Mouse (Mus musculus): ENCODE measurements around the gene Me1. TPM values are rescaled to one million over a fixed set of nuclear protein-coding genes. Genes with fewer than 3 reads are reported as not detected.

Gene Me1
- total RNA-seq, 2 experiments from 2014 or later: 54.6 to 58.3 TPM

- no peak for DNase-seq (ENCODE audit: low spot score in 2 of 2)
- intact Hi-C loops (cut with DNase I): no loop called here
Measured at GRCm38 (mm10) chr9:86672907-86673472, 22.8 kb downstream of the Me1 start.

- intact Hi-C loops (cut with DNase I): no loop called here
Measured at GRCm38 (mm10) chr9:86668590-86669252, 27.0 kb downstream of the Me1 start.

GRCm38 (mm10) chr9:86667138-86667750, 28.5 kb downstream of the Me1 start:
- intact Hi-C loops (cut with DNase I): no loop called here
- no peak for DNase-seq (ENCODE audit: low spot score in 2 of 2)

More at GRCm38 (mm10) chr9:86668590-86669252, 27.0 kb downstream of the Me1 start:
- DNase-seq (ENCODE audit: low spot score in 2 of 2): no peak

GRCm38 (mm10) chr9:86661679-86662078, 34.1 kb downstream of the Me1 start:
- intact Hi-C loops (cut with DNase I): no loop called here
- peak; percentile 28 to 39 for DNase-seq (ENCODE audit: low spot score in 2 of 2)

- DNase-seq (ENCODE audit: low spot score in 2 of 2): peak; percentile 16 to 17
- intact Hi-C loops (cut with DNase I): no loop called here
Measured at GRCm38 (mm10) chr9:86661266-86661665, 34.5 kb downstream of the Me1 start.

- intact Hi-C loops (cut with DNase I): no loop called here
- DNase-seq (ENCODE audit: low spot score in 2 of 2): peak in 1 of 2 experiments; percentile 6
Measured at GRCm38 (mm10) chr9:86660327-86660726, 35.4 kb downstream of the Me1 start.

- DNase-seq (ENCODE audit: low spot score in 2 of 2): no peak
Measured at GRCm38 (mm10) chr9:86658347-86658746, 37.4 kb downstream of the Me1 start.

GRCm38 (mm10) chr9:86652194-86652593, 43.6 kb downstream of the Me1 start:
- DNase-seq (ENCODE audit: low spot score in 2 of 2): no peak
- intact Hi-C loops (cut with DNase I): no loop called here

More at GRCm38 (mm10) chr9:86658347-86658746, 37.4 kb downstream of the Me1 start:
- intact Hi-C loops (cut with DNase I): no loop called here

- DNase-seq (ENCODE audit: low spot score in 2 of 2): no peak
- intact Hi-C loops (cut with DNase I): no loop called here
Measured at GRCm38 (mm10) chr9:86651254-86651653, 44.5 kb downstream of the Me1 start.

GRCm38 (mm10) chr9:86650822-86651221, 44.9 kb downstream of the Me1 start:
- DNase-seq (ENCODE audit: low spot score in 2 of 2): no peak
- intact Hi-C loops (cut with DNase I): no loop called here

- intact Hi-C loops (cut with DNase I): no loop called here
- no peak for DNase-seq (ENCODE audit: low spot score in 2 of 2)
Measured at GRCm38 (mm10) chr9:86647931-86648550, 47.7 kb downstream of the Me1 start.

- intact Hi-C loops (cut with DNase I): no loop called here
Measured at GRCm38 (mm10) chr9:86646807-86647206, 48.9 kb downstream of the Me1 start.

GRCm38 (mm10) chr9:86643497-86643896, 52.3 kb downstream of the Me1 start:
- no peak for DNase-seq (ENCODE audit: low spot score in 2 of 2)
- intact Hi-C loops (cut with DNase I): no loop called here

More at GRCm38 (mm10) chr9:86646807-86647206, 48.9 kb downstream of the Me1 start:
- DNase-seq (ENCODE audit: low spot score in 2 of 2): no peak

GRCm38 (mm10) chr9:86638771-86639170, 57.0 kb downstream of the Me1 start:
- intact Hi-C loops (cut with DNase I): no loop called here
- DNase-seq (ENCODE audit: low spot score in 2 of 2): no peak

- DNase-seq (ENCODE audit: low spot score in 2 of 2): no peak
- intact Hi-C loops (cut with DNase I): no loop called here
Measured at GRCm38 (mm10) chr9:86631153-86631552, 64.6 kb downstream of the Me1 start.

- DNase-seq (ENCODE audit: low spot score in 2 of 2): no peak
- intact Hi-C loops (cut with DNase I): no loop called here
Measured at GRCm38 (mm10) chr9:86630352-86630931, 65.3 kb downstream of the Me1 start.

GRCm38 (mm10) chr9:86629379-86629778, 66.4 kb downstream of the Me1 start:
- intact Hi-C loops (cut with DNase I): no loop called here
- DNase-seq (ENCODE audit: low spot score in 2 of 2): no peak

GRCm38 (mm10) chr9:86627745-86628496, 67.8 kb downstream of the Me1 start:
- intact Hi-C loops (cut with DNase I): no loop called here
- peak; percentile 47 to 73 for DNase-seq (ENCODE audit: low spot score in 2 of 2)

GRCm38 (mm10) chr9:86626906-86627305, 68.8 kb downstream of the Me1 start:
- peak; percentile 23 to 40 for DNase-seq (ENCODE audit: low spot score in 2 of 2)
- intact Hi-C loops (cut with DNase I): no loop called here

Data from left cerebral cortex, postnatal 14 days (tissue).